Mouse (Mus musculus) G1E (cell line): Measurements from ENCODE around the gene Cd28. TPM values are rescaled to one million over a fixed set of nuclear protein-coding genes. Genes with fewer than 3 reads are reported as not detected.

Experiments
- ATAC-seq: 2 replicates; pipeline ENCODE4 v1.8.0; 2016; ENCODE audit warnings: mild to moderate bottlenecking; ENCODE audit not compliant: insufficient number of reproducible peaks, poor library complexity, low FRiP score, severe bottlenecking; ENCODE audit errors: extremely low read depth
- DNase-seq: peaks from one replicate; pipeline ENCODE4 v3.0.0; 2012; ENCODE audit warnings: low spot score
- H3K27me3 ChIP-seq: 2 replicates; pipeline ENCODE4 v1.6.1; 2012; ENCODE audit warnings: mild to moderate bottlenecking, low read length, inconsistent platforms; ENCODE audit not compliant: insufficient read depth
- H3K36me3 ChIP-seq: replicated peaks from 2 replicates; pipeline ENCODE3; 2012; ENCODE audit warnings: mild to moderate bottlenecking, inconsistent platforms
- H3K4me1 ChIP-seq: 2 replicates; pipeline ENCODE4 v1.6.1; 2012; ENCODE audit warnings: low read depth, low read length, inconsistent platforms, mixed read lengths; ENCODE audit not compliant: insufficient read depth
- H3K4me3 ChIP-seq: 2 replicates; pipeline ENCODE4 v1.5.1; 2012; ENCODE audit warnings: low read depth, mild to moderate bottlenecking, inconsistent platforms, low read length, moderate library complexity, mixed read lengths
- H3K9me3 ChIP-seq: replicated peaks from 2 replicates; pipeline ENCODE4 v1.6.1; 2012; ENCODE audit warnings: inconsistent platforms
- CTCF ChIP-seq: IDR thresholded peaks from 2 replicates; pipeline ENCODE4 v1.5.1; 2012; ENCODE audit warnings: low read depth, low read length, inconsistent platforms, mixed read lengths
- GATA1 ChIP-seq: IDR thresholded peaks from 2 replicates; pipeline ENCODE4 v1.6.1; 2012; ENCODE audit warnings: borderline replicate concordance, low read length, inconsistent platforms, mixed read lengths
- GATA2 ChIP-seq: IDR thresholded peaks from 2 replicates; pipeline ENCODE4 v1.6.1; 2012; ENCODE audit warnings: low read depth, low read length, inconsistent platforms, borderline replicate concordance
- POLR2AphosphoS5 ChIP-seq: IDR thresholded peaks from 2 replicates; pipeline ENCODE4 v1.6.1; 2012; ENCODE audit warnings: low read depth, low read length, inconsistent platforms; ENCODE audit not compliant: insufficient replicate concordance
- TAL1 ChIP-seq: conservative IDR thresholded peaks from 2 replicates; pipeline ENCODE4 v1.6.1; 2012; ENCODE audit warnings: low read depth, low read length, inconsistent platforms, mixed read lengths
- polyA plus RNA-seq: library from polyadenylated mRNA; stranded (reverse); fragments of >175 nt; gene quantifications from 2 replicates; pipeline ENCODE4 v1.2.3, GENCODE M21; 2012
- total RNA-seq, 2 experiments: library from RNA; stranded (forward) in 1 of 2; stranded (reverse) in 1 of 2; fragments of 200-1000 nt in 1 of 2; fragments of >200 nt in 1 of 2; fragmentation: Nextera tagmentation in 1 of 2; gene quantifications; 2 replicates each; pipeline ENCODE4 v1.2.3; 2014 to 2017

Gene Cd28
- total RNA-seq (2014; fragmentation: Nextera tagmentation) (not detected in 2 replicates), total RNA-seq (2017) (0.27 and 0.29 TPM in 2 replicates), polyA plus RNA-seq (not detected in 2 replicates)

GRCm38 (mm10) chr1:60716567-60716966, at the start of gene Cd28:
Gene Cd28, plus strand, starts transcription at chr1:60716800.
- Histone ChIP-seq H3K4me1 (no peaks in the 10 kb centered on the region), H3K36me3 (no peaks in the 10 kb centered on the region), H3K4me3 (no peak within 1 kb of the TSS), H3K9me3 (no peaks in the 10 kb centered on the region), H3K27me3 (no peaks in the 10 kb centered on the region; the same call in 1 of the 2 replicates)
- no peak for TF ChIP-seq POLR2AphosphoS5
- no peak for TF ChIP-seq CTCF
- TF ChIP-seq GATA1 = no peak
- TF ChIP-seq TAL1 = no peak
- no peak for ATAC-seq
- DNase-seq = no peak

GRCm38 (mm10) chr1:60667873-60668616, 48.6 kb upstream of the Cd28 start:
- ATAC-seq = no peak
- no peaks in the 10 kb centered on the region for H3K36me3 ChIP-seq
- H3K4me3 ChIP-seq = no peak overlapping the region
- no peak for TF ChIP-seq GATA1
- no peak for TF ChIP-seq GATA2
- TF ChIP-seq CTCF = no peak
- no peak for TF ChIP-seq POLR2AphosphoS5
- no peak for TF ChIP-seq TAL1
- peaks cover 5% of the 10 kb centered on the region for H3K27me3 ChIP-seq
- H3K4me1 ChIP-seq = no peaks in the 10 kb centered on the region
- H3K9me3 ChIP-seq = no peaks in the 10 kb centered on the region
- DNase-seq = no peak

GRCm38 (mm10) chr1:60669048-60669447, 47.6 kb upstream of the Cd28 start:
- ATAC-seq (no peak), DNase-seq (no peak)
- TF ChIP-seq GATA1 (no peak), CTCF (no peak), TAL1 (no peak), POLR2AphosphoS5 (no peak), GATA2 (no peak)

GRCm38 (mm10) chr1:60669664-60670063, 46.9 kb upstream of the Cd28 start:
- Histone ChIP-seq H3K4me1 (no peaks in the 10 kb centered on the region), H3K4me3 (no peak overlapping the region), H3K27me3 (peaks cover 5% of the 10 kb centered on the region), H3K36me3 (no peaks in the 10 kb centered on the region), H3K9me3 (no peaks in the 10 kb centered on the region)
- ATAC-seq (no peak), DNase-seq (no peak)
- no peak for TF ChIP-seq TAL1
- TF ChIP-seq GATA2 = no peak
- no peak for TF ChIP-seq GATA1
- TF ChIP-seq CTCF = no peak
- no peak for TF ChIP-seq POLR2AphosphoS5

More at GRCm38 (mm10) chr1:60669048-60669447, 47.6 kb upstream of the Cd28 start:
- H3K4me1 ChIP-seq = no peaks in the 10 kb centered on the region
- H3K4me3 ChIP-seq = no peak overlapping the region
- H3K36me3 ChIP-seq = no peaks in the 10 kb centered on the region
- no peaks in the 10 kb centered on the region for H3K9me3 ChIP-seq
- peaks cover 5% of the 10 kb centered on the region for H3K27me3 ChIP-seq

GRCm38 (mm10) chr1:60670172-60670571, 46.4 kb upstream of the Cd28 start:
- DNase-seq (no peak), ATAC-seq (no peak)
- Histone ChIP-seq H3K4me3 (no peak overlapping the region), H3K9me3 (no peaks in the 10 kb centered on the region), H3K27me3 (peaks cover 5% of the 10 kb centered on the region), H3K36me3 (no peaks in the 10 kb centered on the region), H3K4me1 (no peaks in the 10 kb centered on the region)
- no peak for TF ChIP-seq GATA1
- TF ChIP-seq POLR2AphosphoS5 = no peak
- no peak for TF ChIP-seq GATA2
- no peak for TF ChIP-seq TAL1
- no peak for TF ChIP-seq CTCF

GRCm38 (mm10) chr1:60683766-60684165, 32.8 kb upstream of the Cd28 start:
- Histone ChIP-seq H3K4me1 (no peaks in the 10 kb centered on the region), H3K27me3 (no peaks in the 10 kb centered on the region), H3K4me3 (no peak overlapping the region), H3K9me3 (no peaks in the 10 kb centered on the region), H3K36me3 (no peaks in the 10 kb centered on the region)
- no peak for DNase-seq
- TF ChIP-seq POLR2AphosphoS5 (no peak), CTCF (no peak), GATA1 (no peak), TAL1 (no peak), GATA2 (no peak)
- no peak for ATAC-seq

GRCm38 (mm10) chr1:60696115-60696895, 20.3 kb upstream of the Cd28 start:
- H3K9me3 ChIP-seq = no peaks in the 10 kb centered on the region
- no peaks in the 10 kb centered on the region for H3K4me1 ChIP-seq
- H3K27me3 ChIP-seq = peaks cover 4% of the 10 kb centered on the region; the same call in 1 of the 2 replicates
- ATAC-seq = no peak
- TF ChIP-seq GATA1 = no peak
- no peak for TF ChIP-seq GATA2
- no peak for TF ChIP-seq TAL1
- no peak for TF ChIP-seq POLR2AphosphoS5
- TF ChIP-seq CTCF = no peak
- no peak overlapping the region for H3K4me3 ChIP-seq
- DNase-seq = no peak
- H3K36me3 ChIP-seq = no peaks in the 10 kb centered on the region
